Mouse (Mus musculus) liver (tissue): ENCODE results near the gene Pde4b.

Experiments used
- DNase-seq: peaks from one replicate; pipeline ENCODE4 v3.0.0-alpha.2; 2020; ENCODE audit warnings: mixed read lengths

Gene Pde4b

DNA sequence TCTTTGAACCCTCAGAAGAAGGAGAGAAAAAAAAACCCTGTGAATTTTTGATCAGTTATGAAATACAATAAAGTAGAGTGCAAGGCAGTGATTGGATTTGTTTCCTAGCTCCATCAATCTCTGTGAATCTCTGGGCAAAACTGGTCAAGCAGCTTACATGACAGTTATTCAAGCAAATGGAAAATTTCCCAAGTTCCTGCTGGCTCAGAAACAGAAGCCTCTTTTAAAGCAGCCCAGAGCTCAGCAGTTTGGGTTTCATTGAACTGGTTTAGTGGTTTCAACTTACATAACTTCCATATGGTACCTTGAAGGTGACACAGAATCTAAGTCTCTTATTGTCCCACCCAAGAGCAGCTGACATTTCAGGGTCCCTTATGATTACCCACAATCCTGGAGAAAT is 210.2 kb downstream of the Pde4b start:
- no peak for DNase-seq

GRCm38 (mm10) chr4:102302568-102302967 is 215.2 kb downstream of the Pde4b start:
- DNase-seq: no peak

DNA sequence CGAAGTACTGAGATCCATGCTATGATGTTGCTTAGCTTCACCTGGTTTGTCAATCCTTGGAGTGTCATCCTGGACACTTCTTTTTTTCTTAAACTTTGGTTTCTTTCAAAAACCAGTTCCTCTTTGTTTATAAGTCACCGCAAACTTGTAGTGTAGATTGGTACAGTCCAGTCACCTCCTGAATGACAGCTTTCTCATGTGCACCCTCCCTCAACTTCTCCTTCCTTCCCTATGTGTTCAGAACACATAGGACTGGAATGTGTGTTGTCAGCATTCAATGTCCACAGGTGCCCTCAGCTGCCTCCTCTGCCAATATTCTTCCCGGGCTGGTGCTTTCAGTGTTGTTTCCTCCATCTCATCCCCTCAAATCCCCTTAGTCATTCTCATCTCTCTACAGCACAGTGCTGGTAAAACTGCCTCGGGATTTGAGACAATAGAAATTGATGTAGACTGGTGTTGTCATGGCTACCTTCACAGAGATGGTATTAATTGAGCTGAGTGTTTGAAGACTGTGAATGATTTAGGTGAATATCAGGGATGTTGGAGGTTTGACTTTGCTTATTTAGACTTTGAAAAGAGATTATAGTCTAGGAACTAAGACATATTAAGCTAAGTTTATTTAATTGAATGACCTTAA is 220.4 kb downstream of the Pde4b start:
- no peak for DNase-seq

GRCm38 (mm10) chr4:102310630-102311029 is 223.3 kb downstream of the Pde4b start:
- no peak for DNase-seq

- DNase-seq: no peak
Observed at GRCm38 (mm10) chr4:102316011-102316410, 228.7 kb downstream of the Pde4b start.

- no peak for DNase-seq
Observed at GRCm38 (mm10) chr4:102316699-102317285, 229.4 kb downstream of the Pde4b start.

DNA sequence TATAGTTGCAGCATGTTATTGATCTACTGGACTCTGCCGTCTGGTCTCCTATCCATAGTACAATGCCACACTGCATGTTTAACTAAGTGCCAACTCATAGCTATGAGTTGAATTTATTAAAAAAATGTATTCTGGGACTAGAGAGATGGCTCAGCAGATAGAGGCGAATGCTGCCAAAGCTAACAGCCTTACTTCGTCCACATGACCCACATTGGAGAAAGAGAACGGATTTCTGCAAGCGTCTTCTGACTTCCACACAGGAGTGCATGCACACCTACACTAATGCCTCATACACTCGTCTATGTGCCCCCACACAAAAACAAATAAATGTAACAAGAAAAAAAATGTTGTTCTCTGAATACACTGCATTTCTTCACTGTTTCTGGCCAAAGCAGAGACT is 231.3 kb downstream of the Pde4b start:
- DNase-seq: no peak

DNA sequence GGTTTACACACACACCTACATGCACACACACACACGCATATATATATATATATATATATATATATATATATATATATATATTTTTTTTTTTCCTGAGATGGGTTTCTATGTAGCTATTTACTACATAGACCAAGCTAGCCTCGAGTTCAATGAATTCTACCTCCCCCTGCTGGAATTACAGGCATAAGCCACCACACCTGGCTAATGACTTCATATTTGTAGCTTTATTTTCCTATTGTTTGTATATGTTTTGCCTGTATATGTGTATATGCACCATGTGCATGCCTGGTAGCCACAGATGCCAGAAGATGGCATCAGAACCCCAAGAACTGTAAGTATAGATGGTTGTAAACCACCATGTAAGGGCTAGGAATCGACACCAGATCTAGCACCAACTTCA is 234.0 kb downstream of the Pde4b start:
- DNase-seq: no peak

DNA sequence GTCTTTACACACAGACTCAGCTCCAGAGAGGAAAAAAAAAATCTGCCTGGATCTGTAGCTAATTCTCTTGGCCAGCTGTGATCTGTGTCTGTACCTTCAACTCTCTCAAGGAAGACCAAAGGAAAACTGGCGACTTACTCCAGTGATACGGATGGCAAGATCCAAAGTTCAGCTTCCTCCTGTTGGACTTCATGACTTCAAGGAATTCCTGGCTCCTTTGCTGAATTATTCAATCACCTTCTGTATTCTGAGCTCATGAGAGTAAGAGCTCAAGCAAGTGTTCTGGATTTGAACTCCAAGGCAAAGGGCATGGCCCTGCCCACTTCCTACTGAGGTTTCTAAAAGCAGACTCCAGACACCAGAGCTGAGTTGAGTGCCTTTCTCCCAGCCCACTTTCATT is 245.0 kb downstream of the Pde4b start:
- DNase-seq: no peak

- no peak for DNase-seq
Observed at GRCm38 (mm10) chr4:102332885-102333284, 245.5 kb downstream of the Pde4b start.

DNA sequence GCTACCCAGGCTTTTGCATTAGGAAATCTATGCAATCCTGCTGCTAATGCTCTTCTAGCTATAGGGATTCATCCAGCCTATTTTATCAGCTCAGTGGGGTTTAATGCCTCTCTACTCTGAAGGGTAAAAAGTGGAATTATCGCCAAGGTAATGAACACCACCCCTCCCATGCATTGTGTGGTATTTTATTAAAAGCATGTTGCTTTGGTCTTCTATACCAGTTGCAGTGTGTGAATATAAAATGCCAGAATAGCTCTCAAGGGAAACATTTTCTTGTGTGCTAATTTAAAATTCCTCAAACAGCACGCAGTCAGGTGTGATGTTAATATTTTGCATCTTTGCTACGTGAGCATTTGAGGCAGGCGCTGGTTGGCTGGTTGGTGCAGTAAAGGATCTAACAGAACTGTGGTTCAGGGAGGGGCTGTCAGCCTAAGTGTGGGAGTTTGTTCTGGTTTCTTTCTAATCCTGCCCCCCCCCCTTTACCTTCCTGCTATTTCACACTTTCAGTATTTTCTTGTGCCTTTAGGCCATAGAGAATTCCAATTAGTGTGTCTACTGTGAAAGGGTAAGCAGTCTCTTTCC is 259.7 kb downstream of the Pde4b start:
- DNase-seq: no peak

DNA sequence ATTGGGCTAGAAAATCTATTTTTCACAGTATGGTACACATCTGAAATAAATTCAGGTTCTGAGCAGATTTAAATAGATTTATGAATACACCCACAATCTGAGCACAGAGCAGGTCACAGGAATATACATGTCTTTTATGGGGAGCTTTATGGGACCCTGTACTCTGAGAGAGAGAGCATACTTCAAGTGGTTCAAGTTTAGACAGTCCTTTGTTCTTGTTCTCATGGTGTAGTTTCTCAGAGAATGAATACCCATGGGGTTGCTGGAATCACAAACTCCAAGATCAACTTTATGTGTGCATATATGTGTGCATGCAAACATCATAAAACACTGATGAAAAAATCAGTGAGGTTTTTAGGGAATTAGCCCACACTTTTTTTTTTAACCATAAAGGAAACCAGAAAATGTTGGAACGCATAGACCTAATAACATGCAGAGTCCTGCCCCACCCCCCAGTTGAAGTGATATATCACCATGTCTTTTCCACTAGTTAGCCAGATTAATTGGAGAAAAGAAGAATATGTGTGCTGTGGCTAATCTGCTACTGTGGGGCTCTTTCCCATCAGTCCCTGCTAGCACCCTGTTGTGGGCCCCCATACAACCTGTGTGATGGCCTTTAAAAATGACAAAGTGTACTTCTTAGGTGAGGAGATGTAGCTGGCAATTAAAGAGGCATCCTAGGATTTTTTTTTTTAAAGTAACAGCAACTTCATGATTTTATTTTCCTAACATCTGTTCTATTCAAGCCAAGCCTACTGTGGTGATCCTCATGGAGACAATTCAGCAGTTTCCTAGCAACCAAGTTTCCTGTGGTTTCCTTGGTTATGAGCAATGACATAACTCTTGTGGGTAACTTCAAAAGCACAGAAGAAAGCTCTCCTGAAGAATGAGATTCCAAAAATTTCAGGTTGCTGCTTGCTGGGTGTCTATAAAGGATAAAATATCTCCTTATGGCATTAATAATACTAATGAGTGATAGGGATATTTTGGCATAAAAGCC is 264.4 kb downstream of the Pde4b start:
- DNase-seq: no peak

GRCm38 (mm10) chr4:102353641-102354403 is 266.5 kb downstream of the Pde4b start:
- no peak for DNase-seq

DNA sequence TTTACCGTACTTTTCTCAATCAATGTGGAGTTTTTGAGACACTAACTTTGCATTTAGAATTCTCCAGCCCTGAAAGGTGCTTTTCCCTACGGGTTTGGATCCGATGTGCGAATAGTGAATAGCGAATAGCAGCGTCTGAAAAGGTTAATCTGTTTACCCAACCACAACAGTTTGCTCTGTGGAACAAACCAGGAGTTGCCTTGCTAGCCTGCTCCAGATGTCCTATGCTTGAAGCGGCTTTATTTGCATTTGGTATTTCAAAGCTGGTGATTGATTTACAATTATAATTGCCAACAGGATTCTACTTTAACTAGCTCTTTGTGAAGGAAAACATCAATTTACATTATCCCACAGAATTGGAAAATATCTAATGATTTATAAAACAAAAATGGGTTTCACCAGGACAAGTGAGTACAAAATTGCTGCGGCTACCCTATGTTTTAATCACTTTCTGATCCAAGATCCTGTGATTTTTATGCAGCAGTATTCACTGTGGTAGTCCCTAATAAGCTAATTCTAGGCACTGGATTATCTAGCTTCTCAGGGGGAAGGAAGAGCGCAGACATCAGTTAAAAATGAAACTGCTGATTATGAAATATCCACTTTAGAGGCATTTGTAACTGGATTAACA is 280.9 kb downstream of the Pde4b start:
- no peak for DNase-seq

DNA sequence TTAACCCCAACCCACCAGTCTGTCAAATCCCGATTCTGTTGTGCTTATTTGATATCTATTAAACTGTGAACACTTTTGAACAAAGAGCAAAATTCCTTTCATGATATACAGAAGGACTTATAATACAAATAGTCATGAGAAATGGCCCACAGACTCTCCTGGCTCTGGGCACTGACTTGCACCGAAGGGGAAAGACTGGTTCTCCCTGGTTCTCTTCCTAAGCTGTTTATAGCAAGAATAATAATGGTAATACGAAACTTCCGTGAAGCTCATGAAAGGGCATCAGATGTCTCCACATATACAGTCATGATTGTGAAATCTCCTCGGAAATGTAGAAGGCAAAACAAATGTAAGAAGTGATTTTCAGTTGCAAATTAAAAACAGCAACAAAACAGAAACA is 287.3 kb downstream of the Pde4b start:
- no peak for DNase-seq

DNA sequence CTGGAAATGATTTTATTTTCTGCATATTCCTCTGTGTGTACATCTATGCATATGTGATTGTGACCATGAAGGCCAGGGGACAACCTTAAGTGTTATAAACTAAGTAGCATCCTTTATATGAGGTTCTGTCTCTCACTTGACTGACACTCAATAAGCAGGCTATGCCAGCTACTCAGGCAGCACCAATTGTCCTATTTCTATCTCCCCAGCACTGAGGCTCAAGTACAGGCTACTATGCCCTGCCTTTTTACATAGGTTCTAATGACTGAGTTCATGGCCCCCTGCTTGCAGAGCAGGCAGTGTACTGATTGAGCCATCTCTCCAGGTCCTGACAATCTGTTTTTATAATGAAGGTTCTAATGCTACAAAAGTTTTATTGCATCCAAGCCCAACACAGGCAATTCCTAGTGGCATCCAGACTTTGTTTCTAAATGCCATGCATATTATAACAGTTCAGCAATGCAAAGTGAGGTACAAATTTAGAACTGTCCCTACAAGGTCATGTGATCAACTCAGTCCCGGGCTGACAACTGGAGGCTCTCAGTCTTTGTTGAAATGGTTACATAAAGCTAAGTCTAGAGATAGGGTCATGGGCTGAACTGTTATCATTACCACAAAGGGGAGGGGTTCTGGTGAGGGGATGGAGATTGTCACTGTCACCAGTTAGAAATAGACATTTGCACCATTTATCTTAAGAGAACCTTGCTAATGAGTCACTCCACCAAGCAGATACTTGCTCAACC is 295.6 kb downstream of the Pde4b start:
- DNase-seq: no peak

- DNase-seq: no peak
Observed at GRCm38 (mm10) chr4:102393605-102394004, 306.3 kb downstream of the Pde4b start.

DNA sequence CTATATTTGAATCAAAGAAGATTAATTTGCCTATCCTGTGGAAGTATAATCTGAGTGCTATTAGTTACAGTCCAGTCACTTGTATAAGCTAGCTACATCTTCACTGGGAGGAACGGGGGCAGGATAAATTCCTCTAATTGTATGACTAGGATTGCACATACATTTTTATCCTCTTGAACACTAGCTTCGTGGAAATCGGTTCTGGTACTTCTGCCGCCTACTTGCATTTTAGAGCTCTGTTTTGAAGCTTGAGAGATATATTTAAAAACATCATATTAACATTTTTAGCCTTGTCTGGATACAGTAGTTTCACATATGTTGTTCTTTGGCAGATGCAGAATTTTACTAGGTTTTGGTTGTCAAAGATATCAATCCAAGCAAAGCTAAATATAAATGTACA is 310.0 kb downstream of the Pde4b start:
- no peak for DNase-seq

- DNase-seq: no peak
Observed at GRCm38 (mm10) chr4:102398512-102398911, 311.2 kb downstream of the Pde4b start.

GRCm38 (mm10) chr4:102406848-102407247 is 319.5 kb downstream of the Pde4b start:
- no peak for DNase-seq

- DNase-seq: no peak
Observed at GRCm38 (mm10) chr4:102408132-102408531, 320.8 kb downstream of the Pde4b start.
